Mouse (Mus musculus): ENCODE results near the gene Xk.

- no peak for TF ChIP-seq CTCF (IDR thresholded peaks at IDR 0.05; ENCODE audit: low read depth)
- TF ChIP-seq EP300 (IDR thresholded peaks at IDR 0.05; ENCODE audit: low read depth): no peak
Measured at GRCm38 (mm10) chrX:9302791-9303190, 30.2 kb downstream of the Xk start.

All from liver, postnatal 0 days (tissue).